Mouse (Mus musculus) gastrocnemius, postnatal 4 days (tissue): ENCODE data around the gene Hormad1. TPM values are rescaled to one million over a fixed set of nuclear protein-coding genes. Genes with fewer than 3 reads are reported as not detected.
A peak's percentile ranks its signal among the peaks of the same experiment; 100 is the strongest.
"Not testable (repeated sequence)": the region's sequence is repeated elsewhere in the genome, so short reads cannot be mapped to it uniquely, and the experiment has no call there.

Experiments
- DNase-seq, 2 experiments: peaks; one replicate each; pipeline ENCODE4 v3.0.0; 2021 to 2022; ENCODE audit warnings: low spot score in 2 of 2, mixed read lengths in 2 of 2
- total RNA-seq, 2 experiments: library from RNA; stranded (reverse); gene quantifications; 2 replicates each; pipeline ENCODE4 v1.2.3; 2021

The Hormad1 gene
- total RNA-seq, 2 experiments from 2014 or later = not detected

GRCm38 (mm10) chr3:95560738-95561137 lies 1.3 kb downstream of the Hormad1 start:
- DNase-seq = no peak

- DNase-seq = no peak
Measured at GRCm38 (mm10) chr3:95561826-95562225, 2.3 kb downstream of the Hormad1 start.

GRCm38 (mm10) chr3:95569585-95569984 lies 10.1 kb downstream of the Hormad1 start:
- DNase-seq = no peak

GRCm38 (mm10) chr3:95587754-95588603 lies 28.5 kb downstream of the Hormad1 start:
- no peak for DNase-seq

- peak; percentile 74 to 88 for DNase-seq
Measured at GRCm38 (mm10) chr3:95588604-95589086, 29.2 kb downstream of the Hormad1 start, which contains the start of gene Golph3l. TSS of gene Golph3l (plus strand) at chr3:95588934.

- no peak for DNase-seq
Measured at GRCm38 (mm10) chr3:95598734-95599133, 39.3 kb downstream of the Hormad1 start.

- DNase-seq = no peak
Measured at GRCm38 (mm10) chr3:95601287-95601686, 41.8 kb downstream of the Hormad1 start.

GRCm38 (mm10) chr3:95606096-95606495 lies 46.6 kb downstream of the Hormad1 start:
- no peak for DNase-seq

GRCm38 (mm10) chr3:95609195-95609594 lies 49.7 kb downstream of the Hormad1 start:
- no peak for DNase-seq

- no peak for DNase-seq
Measured at GRCm38 (mm10) chr3:95613996-95614395, 54.5 kb downstream of the Hormad1 start.

GRCm38 (mm10) chr3:95618511-95618910 lies 59.0 kb downstream of the Hormad1 start:
- DNase-seq = no peak

- DNase-seq = no peak
Measured at GRCm38 (mm10) chr3:95621241-95621640, 61.8 kb downstream of the Hormad1 start.

- peak in 1 of 2 experiments; percentile 23 for DNase-seq
Measured at GRCm38 (mm10) chr3:95622421-95622820, 62.9 kb downstream of the Hormad1 start.

GRCm38 (mm10) chr3:95623551-95623950 lies 64.1 kb downstream of the Hormad1 start:
- no peak for DNase-seq

GRCm38 (mm10) chr3:95623991-95624515 lies 64.6 kb downstream of the Hormad1 start:
- DNase-seq = not testable (repeated sequence)

GRCm38 (mm10) chr3:95624628-95625503 lies 65.4 kb downstream of the Hormad1 start, which contains the start of gene Ensa:
TSS of gene Ensa (plus strand) at chr3:95624993.
- peak; percentile 92 to 95 for DNase-seq

GRCm38 (mm10) chr3:95627763-95628162 lies 68.3 kb downstream of the Hormad1 start:
- no peak for DNase-seq

GRCm38 (mm10) chr3:95629755-95630154 lies 70.3 kb downstream of the Hormad1 start:
- no peak for DNase-seq

GRCm38 (mm10) chr3:95630856-95631255 lies 71.4 kb downstream of the Hormad1 start:
- no peak for DNase-seq

GRCm38 (mm10) chr3:95631304-95631703 lies 71.8 kb downstream of the Hormad1 start:
- no peak for DNase-seq
